Mouse (Mus musculus) thymus, postnatal 0 days (tissue): ENCODE measurements around the gene Rpf2. TPM values are rescaled to one million over a fixed set of nuclear protein-coding genes. Genes with fewer than 3 reads are reported as not detected.

Experiments
- polyA plus RNA-seq: library from polyadenylated mRNA; unstranded; fragments of >200 nt; fragmentation: Nextera tagmentation; extraction: Ambion mirVana; gene quantifications from 2 replicates; pipeline ENCODE4 v1.2.1, GENCODE M21; 2015

Rpf2 gene
- polyA plus RNA-seq, 1 experiment from 2014 or later, result 94.7 TPM

Other genes starting within 250 kb of the Rpf2 start
- gene Mfsd4b1, start 221.8 kb downstream of the Rpf2 start, polyA plus RNA-seq, result 0.39 and 0.42 TPM in 2 replicates
- gene Slc16a10, start 104.8 kb downstream of the Rpf2 start, polyA plus RNA-seq, result 26.5 and 31.2 TPM in 2 replicates
- 69.9 and 74.1 TPM in 2 replicates for gene Gtf3c6, start 11.1 kb upstream of the Rpf2 start, polyA plus RNA-seq
- 40.1 and 40.3 TPM in 2 replicates for gene Amd1, start 55.1 kb upstream of the Rpf2 start, polyA plus RNA-seq
- gene Cdk19, start 92.5 kb upstream of the Rpf2 start, polyA plus RNA-seq, result 15.8 and 19.7 TPM in 2 replicates